In genomic region chr4:153175660-153176059, GRCm38 (mm10) we compare ENCODE assay signal across 8 mouse cellular contexts.
DNase-seq lines count a peak whose midpoint lies in the region; ATAC-seq and TF ChIP-seq lines count a peak whose summit lies in the region.

No protein-coding gene starts in this region.

- H3K27me3 ChIP-seq in heart, postnatal 0 days (ENCODE audit: control insufficient read depth, insufficient read depth, low read length) = no peaks in the 10 kb centered on the region

- TF ChIP-seq EP300 in heart, postnatal 0 days (IDR thresholded peaks at IDR 0.05; ENCODE audit: low read depth) = no peak

- ATAC-seq in heart, postnatal 0 days (ENCODE audit: insufficient read depth, low read depth) = no peak

- no peaks in the 10 kb centered on the region for H3K4me1 ChIP-seq in heart, postnatal 0 days (ENCODE audit: control insufficient read depth, insufficient read depth)

- 8% methylated on average over 12 of the region's 12 CpGs for WGBS in heart, postnatal 0 days

- peak; percentile 21 for DNase-seq in thymus, postnatal 4 days
- no peak for DNase-seq in thymus, adult 18-20 months
- peak; percentile 24 for DNase-seq in cerebellum, adult 9-11 months
- peak; percentile 27 for DNase-seq in heart, postnatal 0 days (ENCODE audit: low spot score)
- peak; percentile 60 to 65 for DNase-seq in kidney, postnatal 25 days
- DNase-seq in mesoderm, embryonic 11.5 days (ENCODE audit: low read depth, low spot score) = peak; percentile 88
- DNase-seq in spleen, postnatal 10 days (ENCODE audit: low spot score in 2 of 2) = no peak
- DNase-seq in thymus, postnatal 25 days = no peak

- H3K4me3 ChIP-seq in heart, postnatal 0 days (ENCODE audit: low read depth, low read length) = no peak overlapping the region

- peak; percentile 33 for TF ChIP-seq CTCF in heart, postnatal 0 days (IDR thresholded peaks at IDR 0.05; ENCODE audit: low read depth)

- H3K9ac ChIP-seq in heart, postnatal 0 days (replicated peaks; ENCODE audit: low read depth, low read length) = no peak overlapping the region

- no peak overlapping the region for H3K27ac ChIP-seq in heart, postnatal 0 days (ENCODE audit: low read depth)

- H3K9me3 ChIP-seq in heart, postnatal 0 days (replicated peaks; ENCODE audit: control insufficient read depth, low read length) = no peaks in the 10 kb centered on the region

- H3K36me3 ChIP-seq in heart, postnatal 0 days (replicated peaks; ENCODE audit: control insufficient read depth, insufficient read depth, low read length) = no peaks in the 10 kb centered on the region

- H3K4me2 ChIP-seq in heart, postnatal 0 days (ENCODE audit: low read depth, low read length) = no peak overlapping the region

Comparison
In these comparisons a context has a peak if more than half of its experiments do, and no peak if none do; other contexts are left out.
1. DNase-seq: peak in thymus, postnatal 4 days (single experiment), cerebellum, adult 9-11 months (single experiment), heart, postnatal 0 days (single experiment), kidney, postnatal 25 days (2 of 2) and mesoderm, embryonic 11.5 days (single experiment); none in thymus, adult 18-20 months (0 of 2), spleen, postnatal 10 days (0 of 2) and thymus, postnatal 25 days (single experiment).